Mouse (Mus musculus): ENCODE data around the gene Scoc. TPM values are rescaled to one million over a fixed set of nuclear protein-coding genes. Genes with fewer than 3 reads are reported as not detected.

Scoc gene
- total RNA-seq (2012; rRNA removed): 28.9 and 37.8 TPM in 2 replicates
- 79.7 and 85.9 TPM in 2 replicates for total RNA-seq (2014; rRNA removed)
- polyA plus RNA-seq (2012; ENCODE audit: insufficient read length, low read depth): 25.4 and 34.5 TPM in 2 replicates

DNA sequence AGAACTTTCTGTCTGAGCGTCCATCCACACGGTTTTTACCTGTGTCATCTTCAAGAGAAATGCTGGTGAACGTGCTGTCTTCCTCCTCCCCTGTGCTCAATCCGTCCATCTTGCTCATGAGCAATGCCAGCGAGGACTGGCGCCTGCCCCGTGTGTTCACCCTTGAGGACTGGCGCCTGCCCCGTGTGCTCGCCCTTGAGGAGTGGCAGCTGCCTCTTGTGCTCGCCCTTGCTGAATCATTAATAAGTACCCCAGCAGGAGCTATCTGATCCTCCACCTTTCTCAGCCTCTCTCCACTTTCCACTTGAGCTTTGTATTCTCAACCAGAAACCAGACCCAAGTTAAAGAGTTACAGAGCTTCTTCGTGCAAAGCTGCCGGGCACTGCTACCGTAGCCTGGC, at the start of gene Scoc:
Scoc (minus strand) TSS at position 170 of the 400 bp plus-strand sequence.
- dilution Hi-C loops (cut with MboI; ENCODE audit: extremely low pct_ligation_motif_present, extremely low pct_unique_long_range_greater_than_20kb, low sequenced_read_pairs) (no loop called here), in situ Hi-C loops (cut with MboI; ENCODE audit: low pct_ligation_motif_present, low pct_unique_long_range_greater_than_20kb, low sequenced_read_pairs) (no loop called here)
- H3K9me3 ChIP-seq (replicated peaks; ENCODE audit: low read length): peaks cover 6% of the 10 kb centered on the region
- TF ChIP-seq USF1 (IDR thresholded peaks at IDR 0.05; ENCODE audit: low read depth, low read length) (no peak), GABPA (IDR thresholded peaks at IDR 0.05; ENCODE audit: insufficient replicate concordance, low read depth, low read length) (no peak), ZC3H11A (IDR thresholded peaks at IDR 0.05; ENCODE audit: low read depth, low read length) (no peak), RAD21 (IDR thresholded peaks at IDR 0.05; ENCODE audit: low read depth, low read length) (no peak), MAX (IDR thresholded peaks at IDR 0.05; ENCODE audit: low read length) (no peak), MYC (IDR thresholded peaks at IDR 0.05; ENCODE audit: low read depth, low read length) (no peak), PAX5 (IDR thresholded peaks at IDR 0.05; ENCODE audit: low read length) (no peak), JUND (conservative IDR thresholded peaks at IDR 0.05; ENCODE audit: low read depth, low read length) (no peak), TBP (conservative IDR thresholded peaks at IDR 0.05; ENCODE audit: low read depth, low read length) (no peak), SMC3 (IDR thresholded peaks at IDR 0.05; ENCODE audit: low read depth, low read length) (no peak), MEF2A (IDR thresholded peaks at IDR 0.05; ENCODE audit: borderline replicate concordance, low read depth, low read length) (no peak)
- no peak for DNase-seq (ENCODE audit: extremely low read depth)
- H3K4me1 ChIP-seq (ENCODE audit: control insufficient read depth in 1 of 2, insufficient read depth in 2 of 2): peaks cover 0 to 7% of the 10 kb centered on the region in 2 experiments; a peak in 1 of 4 replicates
- no peak within 1 kb of the TSS for H3K27ac ChIP-seq (ENCODE audit: insufficient read depth, low read depth)
- H3K4me2 ChIP-seq (ENCODE audit: insufficient read depth, low read depth, poor library complexity, severe bottlenecking): no peak within 1 kb of the TSS
- H3K4me3 ChIP-seq (replicated peaks in 1 of 3; ENCODE audit: low read depth in 2 of 3, low read length in 2 of 3, poor library complexity in 1 of 3): no peak within 1 kb of the TSS
- peaks cover 3% of the 10 kb centered on the region for H3K27me3 ChIP-seq (replicated peaks)
- H3K79me2 ChIP-seq (replicated peaks; ENCODE audit: control insufficient read depth, extremely low read depth, insufficient read depth, poor library complexity, severe bottlenecking): no peaks in the 10 kb centered on the region
- H3K9ac ChIP-seq (ENCODE audit: insufficient read depth, low read depth): no peak within 1 kb of the TSS
- H3K36me3 ChIP-seq (replicated peaks in 1 of 2; ENCODE audit: control insufficient read depth in 1 of 2, insufficient read depth in 1 of 2, low read length in 1 of 2): no peaks in the 10 kb centered on the region

DNA sequence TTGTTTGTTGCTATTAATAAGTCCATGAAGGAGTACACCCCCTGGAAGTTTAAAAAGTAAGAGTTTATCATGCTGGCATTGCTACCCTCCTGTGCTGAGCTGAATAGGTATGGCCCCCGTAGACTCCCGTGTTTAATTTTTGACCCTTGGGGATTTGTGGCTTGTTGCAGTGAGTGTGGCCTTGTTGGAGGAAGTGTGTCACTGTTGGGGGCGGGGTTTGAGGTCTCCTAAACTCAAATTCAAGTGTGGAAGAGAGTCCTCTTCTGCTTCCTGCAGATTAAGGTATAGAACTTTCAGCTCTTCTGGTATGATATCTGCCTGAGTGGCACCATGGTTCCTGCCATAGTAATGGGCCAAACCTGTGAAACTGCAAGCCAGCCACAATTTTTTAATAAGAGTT, 1.4 kb upstream of the Scoc start:
- no peaks in the 10 kb centered on the region for H3K27me3 ChIP-seq (replicated peaks)
- H3K4me2 ChIP-seq (ENCODE audit: insufficient read depth, low read depth, poor library complexity, severe bottlenecking): peak overlapping the region; percentile 36; the same call in 1 of the 2 replicates
- peaks cover 6% of the 10 kb centered on the region for H3K9me3 ChIP-seq (replicated peaks; ENCODE audit: low read length)
- no peak overlapping the region for H3K9ac ChIP-seq (ENCODE audit: insufficient read depth, low read depth)
- TF ChIP-seq BHLHE40 (IDR thresholded peaks at IDR 0.05; ENCODE audit: low read depth, low read length) (peak; percentile 31; the same call in 1 of the 2 replicates), KAT2A (IDR thresholded peaks at IDR 0.05; ENCODE audit: insufficient replicate concordance, low read length) (no peak)
- H3K36me3 ChIP-seq (replicated peaks in 1 of 2; ENCODE audit: control insufficient read depth in 1 of 2, insufficient read depth in 1 of 2, low read length in 1 of 2): no peaks in the 10 kb centered on the region
- DNase-seq (ENCODE audit: extremely low read depth): peak; percentile 70
- H3K4me1 ChIP-seq (ENCODE audit: control insufficient read depth in 1 of 2, insufficient read depth in 2 of 2): peaks cover 0 to 7% of the 10 kb centered on the region in 2 experiments; a peak in 1 of 4 replicates
- H3K27ac ChIP-seq (ENCODE audit: insufficient read depth, low read depth): no peak overlapping the region
- no peaks in the 10 kb centered on the region for H3K79me2 ChIP-seq (replicated peaks; ENCODE audit: control insufficient read depth, extremely low read depth, insufficient read depth, poor library complexity, severe bottlenecking)
- dilution Hi-C loops (cut with MboI; ENCODE audit: extremely low pct_ligation_motif_present, extremely low pct_unique_long_range_greater_than_20kb, low sequenced_read_pairs): no loop called here
- no peak overlapping the region for H3K4me3 ChIP-seq (replicated peaks in 1 of 3; ENCODE audit: low read depth in 2 of 3, low read length in 2 of 3, poor library complexity in 1 of 3)
- in situ Hi-C loops (cut with MboI; ENCODE audit: low pct_ligation_motif_present, low pct_unique_long_range_greater_than_20kb, low sequenced_read_pairs): no loop called here

DNA sequence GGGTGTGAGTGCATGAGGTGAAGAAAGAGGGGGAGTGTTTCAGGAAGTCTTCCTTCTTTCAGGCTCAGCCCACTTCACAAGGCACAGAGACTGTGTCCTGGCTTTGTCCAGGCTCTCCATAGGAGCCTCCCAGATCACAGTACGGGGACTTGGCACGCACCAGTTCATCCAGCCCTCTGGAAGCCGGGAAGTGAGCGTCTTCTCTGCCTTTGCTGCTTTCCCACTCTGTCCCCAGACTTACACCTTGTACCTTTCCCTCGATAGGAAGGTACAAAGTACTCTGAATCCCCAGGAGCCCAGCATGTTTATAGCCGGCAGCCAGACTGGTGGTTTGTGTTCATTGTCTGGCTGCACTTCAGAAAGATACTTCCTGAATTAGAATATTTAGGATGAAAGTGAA, 1.1 kb downstream of the Scoc start:
- no peak overlapping the region for H3K4me2 ChIP-seq (ENCODE audit: insufficient read depth, low read depth, poor library complexity, severe bottlenecking)
- DNase-seq (ENCODE audit: extremely low read depth): no peak
- H3K4me3 ChIP-seq (replicated peaks in 1 of 3; ENCODE audit: low read depth in 2 of 3, low read length in 2 of 3, poor library complexity in 1 of 3): no peak overlapping the region
- in situ Hi-C loops (cut with MboI; ENCODE audit: low pct_ligation_motif_present, low pct_unique_long_range_greater_than_20kb, low sequenced_read_pairs) (no loop called here), dilution Hi-C loops (cut with MboI; ENCODE audit: extremely low pct_ligation_motif_present, extremely low pct_unique_long_range_greater_than_20kb, low sequenced_read_pairs) (no loop called here)
- H3K27me3 ChIP-seq (replicated peaks): peaks cover 3% of the 10 kb centered on the region
- no peak overlapping the region for H3K9ac ChIP-seq (ENCODE audit: insufficient read depth, low read depth)
- H3K9me3 ChIP-seq (replicated peaks; ENCODE audit: low read length): peaks cover 6% of the 10 kb centered on the region
- no peak overlapping the region for H3K27ac ChIP-seq (ENCODE audit: insufficient read depth, low read depth)
- H3K79me2 ChIP-seq (replicated peaks; ENCODE audit: control insufficient read depth, extremely low read depth, insufficient read depth, poor library complexity, severe bottlenecking): no peaks in the 10 kb centered on the region
- TF ChIP-seq RCOR1 (conservative IDR thresholded peaks at IDR 0.05; ENCODE audit: low read depth, low read length) (no peak), USF1 (IDR thresholded peaks at IDR 0.05; ENCODE audit: low read depth, low read length) (no peak), ZMIZ1 (IDR thresholded peaks at IDR 0.05; ENCODE audit: low read depth, low read length) (no peak), TCF12 (IDR thresholded peaks at IDR 0.05; ENCODE audit: low read depth, low read length) (no peak), NELFE (IDR thresholded peaks at IDR 0.05; ENCODE audit: low read depth, low read length) (no peak), MYC (IDR thresholded peaks at IDR 0.05; ENCODE audit: low read depth, low read length) (no peak), HCFC1 (IDR thresholded peaks at IDR 0.05; ENCODE audit: low read depth, low read length) (no peak), ETS1 (conservative IDR thresholded peaks at IDR 0.05; ENCODE audit: low read depth, low read length) (no peak), E2F4 (IDR thresholded peaks at IDR 0.05; ENCODE audit: insufficient replicate concordance, low read depth, low read length) (no peak), SIN3A (IDR thresholded peaks at IDR 0.05; ENCODE audit: low read length) (no peak), ZC3H11A (IDR thresholded peaks at IDR 0.05; ENCODE audit: low read depth, low read length) (no peak), JUND (conservative IDR thresholded peaks at IDR 0.05; ENCODE audit: low read depth, low read length) (no peak), USF2 (conservative IDR thresholded peaks at IDR 0.05; ENCODE audit: low read depth, low read length) (no peak), EP300 (IDR thresholded peaks at IDR 0.05; ENCODE audit: low read length) (no peak), POLR2A (IDR thresholded peaks at IDR 0.05; ENCODE audit: low read depth, low read length) (no peak), SMC3 (IDR thresholded peaks at IDR 0.05; ENCODE audit: low read depth, low read length) (no peak), MAZ (IDR thresholded peaks at IDR 0.05; ENCODE audit: low read depth, low read length) (no peak), POLR2AphosphoS2 (IDR thresholded peaks at IDR 0.05; ENCODE audit: low read depth, low read length) (no peak)
- peaks cover 0 to 7% of the 10 kb centered on the region in 2 experiments; a peak in 1 of 4 replicates for H3K4me1 ChIP-seq (ENCODE audit: control insufficient read depth in 1 of 2, insufficient read depth in 2 of 2)
- no peaks in the 10 kb centered on the region for H3K36me3 ChIP-seq (replicated peaks in 1 of 2; ENCODE audit: control insufficient read depth in 1 of 2, insufficient read depth in 1 of 2, low read length in 1 of 2)

All from CH12.LX (cell line).